Mouse (Mus musculus): ENCODE results near the gene Hace1.

DNA sequence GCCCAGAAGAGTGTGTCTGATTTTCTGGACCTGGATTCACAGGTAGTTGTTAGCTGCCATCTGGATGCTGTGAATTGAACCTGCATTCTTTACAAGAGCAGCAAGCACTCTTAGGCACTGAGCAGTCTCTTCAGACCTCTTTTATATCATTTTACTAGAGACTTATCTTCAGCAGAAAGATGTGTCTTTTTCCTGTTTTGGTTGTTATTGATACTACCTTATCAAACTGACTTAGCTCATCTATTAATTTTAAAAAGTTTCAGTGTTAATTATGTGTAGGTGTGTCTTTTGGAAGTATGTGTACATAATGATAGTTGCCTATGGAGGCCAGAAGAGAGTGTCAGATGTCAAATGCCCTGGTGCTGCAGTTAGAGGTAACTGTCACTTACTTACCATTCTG is 62.1 kb downstream of the Hace1 start:
- TF ChIP-seq CTCF (IDR thresholded peaks at IDR 0.05; ENCODE audit: control insufficient read depth, insufficient read depth, insufficient read length) (no peak), MYOG (IDR thresholded peaks at IDR 0.05; ENCODE audit: control insufficient read depth, extremely low read depth, insufficient read length) (no peak)
